Comparison of ENCODE assay signal across 17 mouse cellular contexts in genomic region chr7:111020814-111021213, GRCm38 (mm10).
"Had no signal": no experiment of that assay in that cellular context is flagged by ENCODE, and none has a peak within 500 bp of the region (broad histone marks: within the 10 kb centered on the region; RNA-seq: fewer than 3 reads in every experiment).

No protein-coding gene starts in this region.

- H3K27ac ChIP-seq: left cerebral cortex, adult 2 months; limb, embryonic 10.5 days; liver, embryonic 13.5 days; macrophage; midbrain, embryonic 15.5 days; neural tube, embryonic 12.5 days had no signal

- H3K36me3 ChIP-seq: limb, embryonic 10.5 days; liver, embryonic 13.5 days; midbrain, embryonic 15.5 days; neural tube, embryonic 12.5 days had no signal

- H3K27me3 ChIP-seq: liver, embryonic 13.5 days; megakaryocyte, embryonic 14.5 days; midbrain, embryonic 15.5 days; neural tube, embryonic 12.5 days had no signal

- H3K9ac ChIP-seq: liver, embryonic 13.5 days; liver, postnatal 0 days; midbrain, embryonic 15.5 days; neural tube, embryonic 12.5 days had no signal

- ATAC-seq: inflammation-experienced regulatory T-cells, adult 6 months; intestine, postnatal 0 days; liver, postnatal 0 days; midbrain, embryonic 15.5 days had no signal

- H3K4me3 ChIP-seq: left cerebral cortex, adult 2 months; limb, embryonic 10.5 days; liver, embryonic 13.5 days; megakaryocyte, embryonic 14.5 days; midbrain, embryonic 15.5 days; neural tube, embryonic 12.5 days had no signal

- H3K9me3 ChIP-seq: limb, embryonic 10.5 days; liver, embryonic 13.5 days; megakaryocyte, embryonic 14.5 days; midbrain, embryonic 15.5 days; neural tube, embryonic 12.5 days had no signal

- H3K4me2 ChIP-seq: liver, embryonic 13.5 days; midbrain, embryonic 11.5 days; midbrain, embryonic 15.5 days; neural tube, embryonic 12.5 days had no signal

- H3K4me1 ChIP-seq: limb, embryonic 10.5 days; neural tube, embryonic 12.5 days had no signal

- DNase-seq: kidney, postnatal 25 days; liver, embryonic 13.5 days; liver, postnatal 0 days; lung, postnatal 14 days; right cerebral cortex, postnatal 4 days; spleen, adult 18-20 months; thymus, adult 18-20 months; thymus, postnatal 36 days had no signal
